Mouse (Mus musculus) thymus, postnatal 10 days (tissue): ENCODE results near the gene Ficd.

Experiments used
- DNase-seq, 2 experiments: peaks; one replicate each; pipeline ENCODE4 v3.0.0; 2021; ENCODE audit warnings: low spot score in 2 of 2

Ficd gene

DNA sequence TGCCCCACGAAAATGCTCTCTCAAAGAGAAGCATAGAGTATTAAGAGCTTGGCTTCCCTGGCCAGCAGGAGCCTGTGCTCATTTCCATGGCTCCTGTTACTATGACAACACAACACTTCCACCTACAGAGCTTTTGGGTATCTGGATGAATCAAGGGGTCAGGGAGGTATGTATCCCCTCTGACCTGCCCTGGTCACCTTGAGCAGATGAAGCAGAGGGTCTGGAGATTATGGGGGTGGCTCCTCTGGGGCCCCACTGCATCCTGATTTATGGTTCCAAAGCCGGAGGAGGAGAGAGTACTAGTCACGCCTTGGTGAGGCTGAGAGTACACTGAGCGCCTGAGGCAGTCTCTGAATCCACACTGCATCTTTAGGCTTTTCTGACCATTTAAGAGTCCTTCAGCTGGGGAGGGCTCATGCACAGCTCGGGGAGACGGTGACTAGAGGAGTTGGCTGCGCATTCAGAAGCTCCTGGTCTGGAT is 4.9 kb upstream of the Ficd start:
- DNase-seq, result no peak

DNA sequence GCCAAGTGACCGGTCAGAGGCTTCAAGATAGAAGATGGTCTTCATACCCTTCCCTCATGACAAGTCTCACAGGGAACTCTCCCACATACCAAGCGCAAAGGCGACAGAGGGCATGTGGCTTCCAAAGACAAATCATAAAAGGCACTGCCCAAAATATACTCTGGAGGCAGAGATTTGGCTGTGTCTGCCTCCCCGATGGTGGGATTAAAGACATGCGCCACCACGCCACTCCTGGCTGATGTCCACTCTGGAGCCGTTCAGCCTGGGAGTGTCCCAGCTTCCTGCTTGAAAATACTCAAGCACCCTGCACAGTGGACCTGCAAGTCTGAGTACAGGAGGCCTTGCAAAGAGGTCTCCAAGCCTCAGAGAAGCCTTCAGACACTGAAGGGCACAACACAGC is 4.4 kb upstream of the Ficd start:
- DNase-seq, result no peak

DNA sequence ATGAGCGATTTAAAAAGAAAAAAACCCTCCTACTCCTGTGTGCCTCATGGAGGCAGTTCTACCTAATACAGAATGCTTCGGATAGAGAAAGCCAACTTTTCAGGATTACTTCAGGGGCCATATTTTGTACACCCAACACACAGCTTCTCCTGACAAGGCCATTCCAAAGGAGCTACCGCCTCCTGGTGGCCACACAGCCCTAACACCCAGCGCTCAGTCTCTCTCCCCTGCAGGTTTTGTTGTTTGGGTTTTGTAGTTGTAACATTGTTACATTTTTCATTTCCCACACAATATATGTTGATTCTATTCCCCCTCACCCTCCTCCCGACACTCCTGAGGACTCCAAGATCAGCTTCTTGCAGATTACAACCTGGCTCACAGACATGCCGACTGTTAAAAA is 3.4 kb upstream of the Ficd start:
- peak in 1 of 2 experiments; percentile 67 for DNase-seq

DNA sequence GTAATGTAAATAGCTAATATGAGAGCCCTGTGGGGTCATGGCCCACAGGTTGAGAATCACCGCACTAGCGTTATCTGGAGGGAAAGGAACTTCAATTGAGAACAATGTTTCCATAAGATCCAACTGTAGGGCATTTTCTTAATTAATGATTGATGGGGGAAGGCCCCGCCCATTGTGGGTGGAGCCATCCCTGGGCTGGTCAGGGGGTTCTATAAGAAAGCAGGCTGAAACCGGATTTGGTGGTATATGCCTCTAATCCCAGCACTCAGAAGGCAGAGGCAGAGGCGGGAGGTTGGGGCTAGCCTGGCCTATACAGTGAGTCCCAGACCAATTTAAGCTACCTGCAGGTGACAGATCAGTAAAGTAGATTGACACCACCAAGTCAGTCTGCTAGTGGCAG is 1.2 kb upstream of the Ficd start:
- no peak for DNase-seq

DNA sequence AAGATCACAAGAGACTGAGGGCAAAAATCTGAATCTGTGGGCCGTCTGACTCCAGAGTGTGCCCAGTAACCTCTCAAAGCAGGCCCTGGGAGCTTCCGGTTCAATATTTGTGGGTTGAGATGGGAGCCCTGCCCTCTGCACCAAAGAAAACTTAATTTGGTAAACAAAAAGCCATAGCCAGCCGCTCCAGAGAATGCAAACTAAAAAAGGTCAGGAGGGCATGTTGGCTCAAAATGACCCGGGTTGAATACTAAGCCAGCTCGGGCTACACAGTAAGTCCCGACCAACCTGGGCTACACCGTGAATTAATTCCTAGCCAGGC is 619 bp upstream of the Ficd start:
- DNase-seq, result no peak

DNA sequence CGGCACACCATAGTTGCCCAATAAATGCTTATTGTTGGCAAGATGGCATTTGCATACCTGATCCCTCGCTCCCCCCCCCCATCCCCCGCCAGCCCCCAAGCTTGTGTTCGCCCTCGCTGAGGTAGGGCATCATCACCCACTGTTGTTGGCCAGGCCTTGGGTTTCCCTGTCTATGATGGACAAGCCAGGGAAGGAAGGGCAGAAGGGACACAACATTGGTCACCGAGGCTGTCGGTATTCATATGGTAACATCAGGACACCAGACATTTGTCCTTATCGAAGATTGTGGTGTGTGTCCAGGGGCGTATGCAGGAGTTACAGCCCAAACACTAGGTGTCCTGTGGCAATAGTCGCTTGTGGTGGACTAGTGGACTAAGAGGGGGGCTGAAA is 505 bp downstream of the Ficd start:
- no peak for DNase-seq

DNA sequence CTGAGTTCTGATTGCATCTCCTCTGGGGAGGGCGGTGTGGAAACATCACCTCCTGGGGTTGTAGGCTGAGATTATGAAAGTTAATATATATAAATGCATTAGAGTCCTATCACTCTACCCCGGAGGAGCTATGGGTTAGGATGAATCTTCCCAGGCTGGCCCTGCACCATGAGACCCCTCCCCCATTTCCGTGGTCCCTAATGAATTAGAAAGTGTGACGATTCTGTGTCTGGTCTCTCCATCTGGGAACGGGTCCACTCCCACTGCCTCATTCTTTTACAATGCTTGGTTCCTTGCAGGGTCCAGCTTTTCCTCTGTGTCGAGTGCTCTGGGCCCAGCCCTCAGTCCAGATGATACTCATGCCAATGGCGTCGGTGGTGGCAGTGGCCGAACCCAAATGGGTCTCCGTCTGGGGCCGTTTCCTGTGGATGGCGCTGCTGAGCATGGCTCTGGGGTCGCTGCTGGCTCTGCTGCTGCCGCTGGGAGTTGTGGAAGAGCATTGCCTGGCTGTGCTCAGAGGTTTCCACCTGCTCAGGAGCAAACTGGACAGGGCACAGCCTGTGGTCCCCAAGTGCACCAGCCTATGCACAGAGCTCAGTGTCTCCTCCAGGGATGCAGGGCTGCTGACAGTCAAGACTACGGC is 1.0 kb downstream of the Ficd start:
- DNase-seq, result no peak

DNA sequence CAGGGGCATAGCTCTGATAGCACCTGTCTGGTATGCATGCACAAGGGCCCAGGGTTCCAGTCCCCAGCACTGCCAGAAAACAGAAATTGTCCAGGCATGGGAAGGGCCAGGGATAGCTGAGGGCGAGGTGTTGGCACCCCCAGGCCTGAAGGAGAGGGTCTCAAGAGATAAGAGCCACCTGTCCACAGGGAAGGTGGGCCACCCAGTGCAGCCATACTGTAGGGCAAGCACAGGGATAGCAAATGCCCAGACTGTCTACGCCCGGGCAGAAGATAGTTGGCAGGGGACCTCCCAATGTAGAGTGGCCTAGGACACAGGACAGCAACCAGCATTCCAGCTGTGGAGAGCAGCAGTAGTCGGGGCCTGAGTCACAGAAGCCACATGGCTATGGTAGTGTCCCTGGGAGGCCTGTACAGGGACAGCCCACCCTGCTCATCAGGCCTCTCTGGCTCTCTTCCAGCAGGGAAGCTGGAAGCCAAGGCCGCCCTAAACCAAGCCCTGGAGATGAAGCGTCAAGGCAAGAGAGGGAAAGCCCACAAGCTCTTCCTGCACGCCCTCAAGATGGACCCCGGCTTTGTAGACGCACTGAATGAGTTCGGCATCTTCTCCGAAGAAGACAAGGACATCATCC is 2.1 kb downstream of the Ficd start:
- DNase-seq, result no peak

DNA sequence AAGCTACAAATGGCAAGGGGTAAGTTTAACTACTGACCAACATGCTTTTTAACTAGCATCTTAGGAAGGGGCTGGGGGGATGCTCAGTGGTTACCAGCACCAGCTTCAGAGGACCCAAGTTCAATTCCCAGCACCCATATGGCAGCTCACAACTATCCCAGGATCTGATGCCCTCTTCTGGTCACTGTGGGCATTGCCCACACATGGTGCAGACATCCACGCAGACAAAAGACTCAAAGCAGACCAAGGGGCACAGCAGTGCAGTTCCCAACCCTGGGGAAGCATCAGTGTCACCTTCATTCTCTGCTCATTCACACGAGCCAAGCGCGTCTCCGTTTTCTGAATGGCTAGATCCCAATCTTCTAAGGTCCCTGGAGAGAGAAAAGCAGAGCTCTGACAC is 12.0 kb downstream of the Ficd start:
- DNase-seq, result no peak

DNA sequence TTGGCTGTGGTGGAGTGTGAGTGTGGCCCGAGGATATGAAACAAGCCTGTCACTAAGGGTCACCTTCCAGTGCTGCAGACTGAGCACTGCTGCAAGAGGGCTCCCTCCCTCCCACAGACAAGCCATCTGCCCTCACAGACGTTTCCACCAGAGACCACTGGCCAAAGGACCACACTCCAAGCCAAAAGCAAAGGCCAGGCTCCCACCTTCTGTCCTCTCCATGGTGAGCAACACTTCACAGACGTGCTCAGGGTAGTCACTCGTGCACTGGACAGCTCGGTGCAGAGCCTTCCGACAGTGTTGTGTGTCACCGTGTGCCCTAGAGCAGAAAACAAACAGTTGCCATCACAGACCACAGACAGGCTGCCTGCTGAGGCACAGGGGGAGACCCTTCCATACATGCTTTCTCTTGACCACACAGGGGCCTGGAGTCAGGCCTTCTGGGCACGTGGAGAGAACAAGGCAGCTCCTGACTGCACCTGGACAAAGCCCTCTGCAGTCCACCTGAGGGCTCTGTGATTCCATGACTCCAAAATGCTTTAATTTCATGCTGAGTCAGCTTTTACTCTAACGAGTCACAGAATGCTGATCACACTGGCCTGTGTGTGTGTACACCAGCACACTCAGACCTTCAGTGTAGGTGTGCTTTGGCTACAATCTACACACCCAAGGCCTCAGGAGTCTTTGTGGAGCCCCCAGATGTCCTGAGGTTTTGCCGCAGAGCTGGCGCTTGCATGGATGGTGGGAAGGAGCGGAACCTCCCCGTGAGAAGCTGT is 13.1 kb downstream of the Ficd start:
- no peak for DNase-seq

DNA sequence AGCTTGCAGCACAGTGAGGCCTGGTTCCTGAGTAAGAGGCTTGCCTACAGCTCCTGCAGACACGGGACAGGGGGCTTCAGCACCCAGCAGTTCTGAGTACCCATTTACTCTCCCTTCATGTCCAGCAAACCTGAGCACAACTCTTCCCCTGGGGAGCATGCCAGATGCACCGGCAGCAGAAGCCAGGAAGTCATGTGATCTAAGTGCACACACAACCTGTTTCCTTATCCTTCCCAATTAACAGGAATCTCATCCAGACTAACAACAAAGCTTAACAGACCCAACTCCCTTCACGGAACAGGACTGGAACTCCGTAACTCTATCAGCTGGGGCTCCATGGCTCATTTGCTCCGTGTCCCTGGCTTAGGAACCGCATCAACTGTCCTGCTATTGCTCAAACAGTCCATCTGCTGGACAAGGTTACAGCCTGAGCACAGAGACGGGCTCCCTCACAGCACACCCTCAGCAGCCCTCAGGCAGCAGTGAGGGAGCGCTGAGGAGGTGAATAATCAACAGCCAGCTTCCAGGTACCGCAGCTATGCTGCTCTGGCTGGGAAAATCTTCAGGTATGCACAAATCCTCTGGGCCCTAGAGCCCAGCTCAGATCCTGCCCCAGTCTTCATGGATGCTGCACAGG is 16.0 kb downstream of the Ficd start:
- DNase-seq, result no peak

DNA sequence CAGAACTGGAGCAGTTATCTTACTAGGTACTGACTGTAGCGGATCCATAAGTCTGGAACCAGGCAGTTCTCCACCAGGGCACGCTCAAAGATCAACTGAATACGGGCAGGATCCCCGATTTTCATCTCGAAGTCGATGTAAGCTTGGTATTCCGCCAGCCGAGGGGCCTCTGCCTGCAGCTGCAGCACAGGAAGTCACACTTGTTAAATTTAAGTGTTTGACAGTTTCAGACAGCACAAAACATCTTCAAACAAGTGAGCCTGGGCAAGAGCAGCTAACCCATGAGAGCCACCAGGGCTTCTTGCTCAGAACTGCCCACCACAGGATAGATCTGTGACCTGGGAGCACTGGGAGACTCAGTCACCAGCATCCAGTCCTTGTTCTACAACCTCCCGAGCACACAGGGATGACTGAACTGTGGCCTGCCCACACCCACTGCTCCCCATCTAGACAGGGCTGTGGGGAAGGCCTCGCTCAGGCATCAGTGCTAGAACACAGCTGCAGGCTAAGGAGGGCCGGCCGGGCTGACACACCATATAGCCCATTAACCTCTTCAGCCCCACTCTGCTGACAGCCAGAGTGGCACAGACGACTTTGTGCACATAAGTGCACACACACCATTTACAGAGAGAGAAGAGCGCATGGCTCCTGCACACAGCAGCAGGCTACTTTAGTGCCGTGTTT is 19.9 kb downstream of the Ficd start:
- no peak for DNase-seq

DNA sequence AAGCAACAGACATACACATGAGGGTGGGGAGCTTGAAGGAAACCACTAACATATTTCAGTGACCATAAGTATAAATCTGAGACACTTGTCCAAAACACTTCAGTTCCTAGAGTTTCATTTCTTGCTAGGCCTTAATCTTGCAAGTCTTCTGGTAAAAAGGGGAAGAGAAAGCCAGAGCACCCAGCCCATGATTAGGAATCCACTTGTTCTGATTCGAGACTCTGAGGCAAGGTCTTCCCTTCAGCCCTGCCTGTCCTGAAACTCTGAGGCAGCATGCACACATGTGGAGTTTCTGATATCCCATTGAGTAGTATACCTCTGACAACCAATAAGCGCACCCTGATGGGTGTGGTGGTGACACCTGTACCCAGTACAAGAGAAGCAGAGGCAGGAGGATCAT is 26.0 kb downstream of the Ficd start:
- no peak for DNase-seq

DNA sequence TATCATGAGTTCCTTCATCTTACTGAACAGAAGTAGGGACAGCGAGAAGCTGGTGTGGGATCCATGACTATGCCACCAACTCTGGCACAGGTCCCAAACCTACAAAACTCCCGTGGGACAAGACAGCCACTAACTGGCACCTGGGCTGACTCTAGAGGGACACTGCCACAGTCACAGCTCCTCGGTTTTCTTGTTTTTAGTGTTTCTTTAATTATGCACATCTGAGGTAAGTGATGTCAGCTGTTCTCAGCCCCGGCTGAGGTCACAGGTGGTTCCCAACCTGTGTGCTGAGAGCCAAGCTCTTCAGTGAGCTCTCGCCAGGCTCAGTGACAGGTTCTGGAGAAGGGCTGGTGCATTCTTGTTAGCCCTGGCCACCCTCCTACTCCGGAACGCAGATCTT is 28.8 kb downstream of the Ficd start:
- DNase-seq, result no peak

DNA sequence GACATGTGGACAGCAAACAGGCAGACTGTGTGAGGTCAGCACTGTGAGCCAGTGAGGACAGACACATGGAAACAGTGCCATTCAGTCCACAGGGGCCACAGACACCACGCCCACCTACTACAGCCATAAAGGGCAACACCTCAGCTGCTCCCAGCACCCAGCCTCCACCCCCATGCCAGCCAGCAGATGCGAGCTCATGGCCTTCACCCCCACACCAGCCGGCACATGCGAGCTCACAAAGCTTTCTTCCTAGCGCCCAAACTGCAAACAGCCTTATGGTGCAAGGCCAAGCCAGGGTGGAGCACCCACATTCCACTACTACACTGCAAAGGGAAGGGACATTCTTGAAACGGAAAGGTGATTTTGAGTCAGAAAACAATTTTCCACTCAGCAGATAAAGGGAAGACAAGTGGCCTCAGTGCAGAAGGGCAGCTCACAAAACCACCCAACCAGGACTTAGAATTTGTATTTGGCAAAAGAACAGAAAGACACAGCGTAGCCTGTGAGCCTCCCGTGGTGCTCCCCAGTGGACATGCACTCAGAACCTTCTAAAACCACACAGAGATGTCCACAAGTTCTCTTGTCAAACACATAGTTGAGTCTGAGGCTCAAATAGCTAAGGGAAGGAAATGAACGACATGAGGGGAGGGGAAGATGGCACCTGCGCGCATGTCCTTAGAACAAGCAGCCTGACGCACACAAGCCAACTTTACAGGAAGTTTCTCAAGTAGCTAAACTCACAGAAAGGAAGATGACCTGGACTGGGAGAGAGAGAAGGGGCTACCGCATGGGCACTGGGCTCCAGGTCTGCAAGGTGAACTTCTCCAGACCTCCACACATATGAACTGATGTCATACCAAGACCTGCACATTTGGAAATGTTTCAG is 30.3 kb downstream of the Ficd start:
- no peak for DNase-seq

DNA sequence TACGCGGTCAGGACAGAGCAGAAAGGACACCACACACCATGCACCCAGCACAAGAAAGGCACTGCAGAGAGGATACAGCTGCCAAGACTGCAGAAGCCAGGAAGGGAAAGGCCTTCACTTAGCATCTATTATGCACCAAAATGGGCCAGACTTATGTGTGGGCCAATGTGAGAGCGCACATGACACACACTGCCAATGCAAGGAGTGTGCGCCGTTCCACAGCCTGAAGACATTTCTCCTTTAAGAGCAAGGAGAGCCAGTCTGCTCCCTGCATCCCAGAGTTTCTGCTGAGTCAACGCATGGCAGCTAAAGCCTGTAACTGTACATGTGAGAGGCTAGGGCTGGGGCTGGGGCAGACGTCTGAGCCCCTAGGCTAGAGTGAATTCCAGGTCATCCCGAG is 33.2 kb downstream of the Ficd start:
- no peak for DNase-seq

DNA sequence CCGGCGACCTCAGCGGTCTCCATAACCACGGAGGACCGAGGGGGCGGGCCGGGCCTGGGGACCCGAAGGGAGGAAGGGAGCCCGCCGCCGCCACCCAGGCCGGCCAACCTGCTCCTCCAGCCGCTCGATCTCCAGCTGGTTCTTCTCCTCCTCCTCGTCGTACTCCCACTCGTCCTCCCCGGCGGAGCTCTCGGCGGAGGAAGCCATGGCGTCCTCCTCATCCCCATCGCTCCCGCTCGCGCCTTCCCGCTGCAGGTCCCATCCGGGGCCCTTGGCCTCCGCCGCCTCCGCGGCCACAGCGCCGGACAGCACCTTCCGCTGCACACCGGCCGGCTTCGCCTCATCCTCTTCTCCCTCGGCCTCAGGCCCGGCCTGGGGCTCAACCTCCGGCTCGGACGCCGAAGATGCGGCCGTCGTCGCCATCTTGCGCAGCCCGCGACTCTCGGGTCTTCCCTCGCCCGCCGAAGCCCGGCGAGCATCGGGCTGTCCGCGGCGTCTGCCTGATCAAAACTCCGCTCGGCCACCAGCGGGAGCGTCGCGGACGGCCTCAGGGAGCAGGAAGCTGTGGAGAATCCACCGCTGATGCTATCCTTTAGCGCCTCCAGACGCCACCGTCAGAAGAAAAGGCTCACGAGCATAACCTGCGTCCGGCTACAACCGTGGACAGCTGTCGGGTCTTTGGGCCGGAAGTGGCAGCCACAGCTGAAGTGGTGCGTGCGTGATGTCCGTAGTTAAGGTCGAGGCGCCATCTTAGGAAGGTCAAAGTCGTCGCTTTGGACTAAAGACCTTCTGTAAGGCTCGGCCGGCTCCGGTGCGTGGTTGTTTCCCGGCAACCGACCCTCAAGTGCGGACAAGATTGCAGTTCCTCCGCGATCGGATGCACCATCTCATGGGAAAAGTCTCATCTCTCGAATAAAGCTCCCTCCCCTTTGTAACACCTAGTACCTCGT is 35.9 kb downstream of the Ficd start:
- DNase-seq, result peak; percentile 75

DNA sequence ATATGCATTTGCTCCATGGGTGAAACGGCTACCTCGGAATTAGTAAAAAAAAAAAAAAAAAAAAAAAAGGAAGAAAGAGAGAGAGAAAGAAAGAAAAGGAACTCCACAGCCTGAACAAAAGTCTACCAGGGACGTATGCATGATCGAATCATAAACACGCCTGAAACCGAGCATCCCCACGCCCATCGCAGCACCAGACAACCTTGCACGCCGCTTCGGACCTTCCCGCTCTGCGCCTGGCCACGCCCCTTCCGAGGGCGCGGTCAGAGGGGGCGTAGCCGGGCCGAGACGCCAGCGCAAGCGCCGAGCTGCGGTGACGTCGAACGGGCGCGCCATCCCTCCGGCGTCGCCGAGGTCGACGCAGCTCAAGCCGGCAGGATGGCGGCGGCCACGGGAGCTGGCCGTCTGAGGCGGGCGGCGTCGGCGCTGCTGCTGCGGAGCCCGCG is 36.9 kb downstream of the Ficd start, which contains the start of the genes Sart3 and Iscu:
Gene Sart3 (minus strand): TSS at position 61 of the 446 bp plus-strand sequence.
Gene Iscu (plus strand): TSS at position 299 of the 446 bp plus-strand sequence.
- peak; percentile 92 to 95 for DNase-seq

DNA sequence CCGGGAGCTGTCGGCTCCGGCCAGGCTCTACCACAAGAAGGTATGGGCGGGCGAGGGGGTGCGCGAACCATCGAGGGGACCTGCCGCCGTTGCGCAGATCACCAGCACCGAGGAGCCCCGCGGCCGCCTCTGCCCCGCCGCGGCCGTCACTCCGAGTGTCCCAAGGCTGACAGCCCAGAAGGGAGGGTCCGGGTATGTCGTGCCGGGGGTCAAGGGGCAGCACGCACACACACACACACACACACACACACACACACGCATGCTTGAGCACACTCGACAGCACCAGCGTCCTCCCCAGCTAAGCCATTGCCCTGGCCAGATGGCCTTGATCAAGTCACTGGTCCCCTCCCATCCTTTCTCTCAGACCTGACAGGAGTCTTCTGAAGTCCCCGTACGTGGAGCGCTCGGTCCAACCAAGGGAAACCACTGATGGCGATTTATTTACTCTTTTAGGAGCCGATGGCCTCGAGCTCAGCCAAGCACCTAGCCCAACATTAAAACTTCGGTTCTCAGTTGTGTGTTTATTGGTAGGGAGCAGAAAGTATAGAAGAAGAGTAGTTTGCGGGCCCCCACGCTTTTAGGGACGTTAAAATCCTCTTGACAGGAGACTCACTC is 37.4 kb downstream of the Ficd start:
- DNase-seq, result no peak
